Mouse (Mus musculus) testis, adult 2 months (tissue): ENCODE results near the gene Ugt1a7c. TPM values are rescaled to one million over a fixed set of nuclear protein-coding genes. Genes with fewer than 3 reads are reported as not detected.
"Not testable (repeated sequence)": the region's sequence is repeated elsewhere in the genome, so short reads cannot be mapped to it uniquely, and the experiment has no call there.

Experiments used
- H3K27ac ChIP-seq: fragments of 200-500 bp; 2 replicates; pipeline ENCODE4 v1.5.1; 2012; ENCODE audit warnings: low read depth, low read length; ENCODE audit not compliant: control insufficient read depth, insufficient read depth
- H3K27me3 ChIP-seq: fragments of 200-500 bp; 2 replicates; pipeline ENCODE4 v1.6.1; 2012; ENCODE audit warnings: mild to moderate bottlenecking, low read length, moderate library complexity; ENCODE audit not compliant: control insufficient read depth, insufficient read depth
- H3K36me3 ChIP-seq: fragments of 200-500 bp; 2 replicates; pipeline ENCODE4 v1.6.1; 2012; ENCODE audit warnings: mild to moderate bottlenecking, low read length; ENCODE audit not compliant: control insufficient read depth, insufficient read depth
- H3K4me1 ChIP-seq: fragments of 200-500 bp; 2 replicates; pipeline ENCODE4 v1.6.1; 2012; ENCODE audit warnings: low read length; ENCODE audit not compliant: control insufficient read depth, insufficient read depth
- H3K4me3 ChIP-seq: fragments of 200-500 bp; 2 replicates; pipeline ENCODE4 v1.5.1; 2012; ENCODE audit warnings: low read depth, mild to moderate bottlenecking, low read length, moderate library complexity, mixed read lengths; ENCODE audit not compliant: control insufficient read depth
- CTCF ChIP-seq: fragments of 200-500 bp; IDR thresholded peaks from 2 replicates; pipeline ENCODE4 v1.5.1; 2012; ENCODE audit warnings: low read depth, mild to moderate bottlenecking, inconsistent platforms, low read length, moderate library complexity; ENCODE audit not compliant: control insufficient read depth, insufficient read depth, insufficient replicate concordance
- POLR2A ChIP-seq: fragments of 200-500 bp; IDR thresholded peaks from 2 replicates; pipeline ENCODE4 v1.6.1; 2012; ENCODE audit warnings: low read depth, mild to moderate bottlenecking, inconsistent platforms, low read length, moderate library complexity; ENCODE audit not compliant: control insufficient read depth
- polyA plus RNA-seq: library from polyadenylated mRNA; depleted of rRNA; stranded (reverse); fragments of >200 nt; gene quantifications from 2 replicates; pipeline ENCODE4 v1.2.3, GENCODE M21; 2012; rRNA removed

The Ugt1a7c gene
- polyA plus RNA-seq = 4.3 and 6.5 TPM in 2 replicates

DNA sequence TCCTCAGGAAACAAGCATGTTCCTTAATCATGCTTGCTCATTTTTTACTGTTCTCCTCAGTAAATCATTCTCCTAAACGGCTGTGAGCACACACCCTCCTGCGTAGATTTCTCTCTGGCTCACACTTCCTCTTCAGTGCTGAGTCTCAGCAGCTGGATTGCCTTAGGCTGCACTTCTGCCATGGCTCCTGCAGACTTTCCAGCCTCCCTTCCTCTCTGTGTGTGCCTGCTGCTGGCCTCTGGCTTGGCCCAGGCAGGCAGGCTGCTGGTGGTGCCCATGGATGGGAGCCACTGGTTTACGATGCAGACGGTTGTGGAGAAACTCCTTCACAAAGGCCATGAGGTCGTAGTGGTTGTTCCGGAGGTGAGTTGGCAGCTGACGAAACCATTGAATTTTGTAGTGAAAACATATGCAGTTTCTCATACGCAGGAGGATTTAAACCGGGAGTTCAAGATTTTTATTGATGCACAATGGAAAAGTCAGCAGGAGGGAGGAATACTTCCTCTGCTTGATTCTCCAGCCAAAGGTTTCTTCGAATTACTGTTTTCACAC lies at the start of gene Ugt1a7c:
Gene Ugt1a7c (plus strand): TSS at position 122 of the 552 bp plus-strand sequence.
- Histone ChIP-seq H3K4me3 (no peak within 1 kb of the TSS), H3K36me3 (no peaks in the 10 kb centered on the region), H3K27ac (peak within 1 kb of the TSS; percentile 54; the same call in 1 of the 2 replicates), H3K4me1 (no peaks in the 10 kb centered on the region), H3K27me3 (no peaks in the 10 kb centered on the region)
- TF ChIP-seq POLR2A = no peak
- no peak for TF ChIP-seq CTCF

DNA sequence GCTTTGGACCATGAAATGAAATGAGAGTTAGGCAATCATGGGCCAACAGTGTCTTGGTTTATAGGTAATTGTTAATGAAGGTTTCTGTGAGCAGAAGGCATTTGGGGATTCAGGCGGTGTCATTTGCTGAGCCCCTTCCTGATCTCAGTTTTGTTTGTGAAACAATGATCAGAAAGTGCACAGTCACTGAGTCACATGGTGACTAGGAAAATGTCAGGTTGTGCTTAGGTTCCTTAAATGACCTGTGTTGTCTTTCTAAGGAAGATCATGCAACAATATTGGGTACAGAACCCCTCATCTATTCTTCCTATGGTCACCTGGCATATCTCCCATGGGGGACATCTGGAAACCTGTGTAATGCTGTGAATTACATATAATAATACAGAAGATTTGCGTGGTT lies 47.5 kb upstream of the Ugt1a7c start:
- H3K4me1 ChIP-seq, H3K27ac ChIP-seq, H3K27me3 ChIP-seq, H3K4me3 ChIP-seq, H3K36me3 ChIP-seq: not testable (repeated sequence)

DNA sequence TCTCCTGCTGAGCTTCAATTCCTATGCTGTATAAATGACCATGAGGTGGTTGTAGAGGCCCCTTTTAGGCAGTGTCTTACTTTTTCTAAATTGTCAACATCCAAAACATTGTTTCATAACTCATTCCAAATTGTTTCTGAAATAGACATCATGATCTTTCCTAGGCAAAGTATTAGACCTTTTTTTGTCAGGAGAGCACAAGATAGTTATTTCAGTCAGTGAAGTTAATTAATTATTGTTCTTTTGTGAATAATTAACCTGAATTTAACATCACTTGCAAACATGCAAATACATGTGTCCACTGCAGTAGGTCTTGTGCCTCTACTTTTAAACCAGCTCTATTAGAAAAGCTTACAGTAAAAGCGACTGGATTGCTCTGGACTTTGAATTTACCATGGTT lies 39.8 kb upstream of the Ugt1a7c start, which contains the start of gene Ugt1a10:
Gene Ugt1a10 (plus strand): TSS at position 301 of the 400 bp plus-strand sequence.
- Histone ChIP-seq H3K4me3 (no peak within 1 kb of the TSS), H3K27ac (no peak within 1 kb of the TSS), H3K4me1 (no peaks in the 10 kb centered on the region), H3K36me3 (no peaks in the 10 kb centered on the region), H3K27me3 (no peaks in the 10 kb centered on the region)
- TF ChIP-seq CTCF (no peak), POLR2A (no peak)

DNA sequence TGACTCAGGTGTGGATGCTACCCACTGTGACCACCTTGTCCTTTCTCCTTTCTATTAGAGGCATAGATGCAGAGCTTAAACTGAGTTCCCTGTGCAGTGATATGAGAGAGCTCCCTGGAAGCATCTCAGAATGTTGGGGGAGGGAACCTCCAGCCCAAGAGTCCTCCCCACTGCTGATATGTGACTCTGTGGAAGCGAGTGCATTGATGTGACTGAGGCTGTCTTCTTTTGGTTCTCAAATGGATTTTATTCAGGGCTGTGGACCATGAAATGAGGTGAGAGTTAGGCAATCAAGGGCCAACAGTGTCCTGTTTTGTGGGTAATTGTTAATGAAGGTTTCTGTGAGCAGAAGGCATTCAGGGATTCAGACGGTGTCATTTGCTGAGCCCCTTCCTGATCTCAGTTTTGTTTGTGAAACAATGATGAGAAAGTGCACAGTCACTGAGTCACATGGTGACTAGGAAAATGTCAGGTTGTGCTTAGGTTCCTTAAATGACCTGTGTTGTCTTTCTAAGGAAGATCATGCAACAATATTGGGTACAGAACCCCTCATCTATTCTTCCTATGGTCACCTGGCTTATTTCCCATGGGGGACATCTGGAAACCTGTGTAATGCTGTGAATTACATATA lies 28.3 kb upstream of the Ugt1a7c start:
- not testable (repeated sequence) for H3K4me3 ChIP-seq, H3K4me1 ChIP-seq, H3K27ac ChIP-seq, H3K36me3 ChIP-seq, H3K27me3 ChIP-seq

DNA sequence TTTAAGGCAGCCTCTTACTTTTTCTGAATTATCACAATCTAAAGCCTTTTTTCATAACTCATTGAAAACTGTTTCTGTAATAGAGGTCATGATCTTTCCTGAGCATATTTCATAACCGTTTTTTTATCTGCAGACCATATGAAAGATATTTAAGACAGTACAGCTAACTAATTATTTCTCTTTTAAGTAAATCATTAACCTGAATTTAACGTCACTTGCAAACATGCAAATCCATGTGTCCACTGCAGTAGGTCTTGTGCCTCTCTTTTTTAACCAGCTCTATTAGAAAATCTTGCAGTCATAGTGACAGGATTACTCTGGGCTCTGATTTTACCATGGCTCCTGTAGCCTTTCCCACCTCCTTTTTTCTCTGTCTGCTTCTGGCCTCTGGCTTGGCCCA lies 24.4 kb upstream of the Ugt1a7c start, which contains the start of gene Ugt1a9:
Gene Ugt1a9 (plus strand): TSS at position 306 of the 400 bp plus-strand sequence.
- H3K4me1 ChIP-seq = no peaks in the 10 kb centered on the region
- no peak within 1 kb of the TSS for H3K27ac ChIP-seq
- H3K36me3 ChIP-seq = no peaks in the 10 kb centered on the region
- H3K4me3 ChIP-seq = no peak within 1 kb of the TSS
- TF ChIP-seq CTCF = no peak
- no peak for TF ChIP-seq POLR2A
- no peaks in the 10 kb centered on the region for H3K27me3 ChIP-seq

DNA sequence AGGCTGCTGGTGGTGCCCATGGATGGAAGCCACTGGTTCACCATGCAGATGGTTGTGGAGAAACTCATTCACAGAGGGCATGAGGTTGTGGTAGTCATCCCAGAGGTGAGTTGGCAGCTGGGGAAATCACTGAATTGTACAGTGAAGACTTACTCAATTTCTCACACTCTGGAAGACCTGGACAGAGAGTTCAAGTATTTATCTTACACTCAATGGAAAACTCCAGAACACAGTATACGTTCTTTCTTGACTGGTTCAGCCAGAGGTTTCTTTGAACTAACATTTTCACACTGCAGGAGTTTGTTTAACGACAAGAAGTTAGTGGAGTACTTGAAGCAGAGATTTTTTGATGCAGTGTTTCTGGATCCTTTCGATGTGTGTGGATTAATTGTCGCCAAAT lies 24.0 kb upstream of the Ugt1a7c start:
- no peaks in the 10 kb centered on the region for H3K4me1 ChIP-seq
- H3K4me3 ChIP-seq = no peak overlapping the region
- no peaks in the 10 kb centered on the region for H3K36me3 ChIP-seq
- H3K27ac ChIP-seq = no peak overlapping the region
- no peaks in the 10 kb centered on the region for H3K27me3 ChIP-seq
- TF ChIP-seq CTCF (no peak), POLR2A (no peak)

DNA sequence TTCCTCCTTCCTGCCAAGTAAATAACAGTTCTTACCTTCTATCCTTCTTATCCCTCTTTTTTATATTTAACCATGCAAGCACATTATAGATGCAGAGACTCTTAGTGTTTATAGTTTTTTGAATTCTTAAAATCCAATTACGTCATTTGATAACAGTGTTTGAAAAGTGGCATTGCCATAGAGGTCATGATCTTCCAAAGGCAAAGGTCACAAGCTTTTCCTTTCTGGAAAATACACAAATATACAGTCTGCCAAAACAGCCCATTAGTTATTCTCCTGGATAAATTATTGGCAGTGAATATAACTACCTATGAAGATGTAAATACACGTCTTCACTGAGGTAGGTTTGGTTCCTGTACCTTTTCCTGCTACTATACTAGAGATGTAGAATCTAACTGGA lies 20.4 kb upstream of the Ugt1a7c start:
- no peaks in the 10 kb centered on the region for H3K27me3 ChIP-seq
- no peaks in the 10 kb centered on the region for H3K36me3 ChIP-seq
- no peak for TF ChIP-seq POLR2A
- no peak for TF ChIP-seq CTCF
- H3K4me3 ChIP-seq = no peak overlapping the region
- H3K27ac ChIP-seq = no peak overlapping the region
- H3K4me1 ChIP-seq = no peaks in the 10 kb centered on the region

DNA sequence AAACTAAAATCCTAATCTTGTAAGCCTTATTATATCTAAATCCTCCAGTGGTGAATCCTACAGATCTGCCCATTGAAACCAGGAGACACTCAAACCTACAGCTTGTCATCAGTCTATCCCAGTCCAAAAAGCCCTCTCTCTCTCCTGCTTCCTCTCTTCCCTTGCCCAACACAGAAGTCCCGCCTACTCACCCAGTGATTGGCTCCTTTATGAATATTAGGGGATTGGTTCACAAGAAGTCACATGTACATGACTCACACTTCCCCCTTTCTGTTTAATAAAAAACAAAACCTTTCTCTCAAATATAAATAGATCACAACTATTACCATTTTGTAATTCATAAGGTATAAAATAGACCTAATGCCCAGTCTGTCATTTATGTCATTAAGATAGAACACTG lies 17.7 kb upstream of the Ugt1a7c start:
- H3K27me3 ChIP-seq = no peaks in the 10 kb centered on the region
- no peak overlapping the region for H3K27ac ChIP-seq
- TF ChIP-seq POLR2A (no peak), CTCF (no peak)
- no peaks in the 10 kb centered on the region for H3K4me1 ChIP-seq
- no peak overlapping the region for H3K4me3 ChIP-seq
- no peaks in the 10 kb centered on the region for H3K36me3 ChIP-seq
